Mouse (Mus musculus) kidney, adult 9 months (tissue): Measurements from ENCODE around the gene Chst3.
A peak's percentile ranks its signal among the peaks of the same experiment; 100 is the strongest.
"Not testable (repeated sequence)": the region's sequence is repeated elsewhere in the genome, so short reads cannot be mapped to it uniquely, and the experiment has no call there.

Experiments
- DNase-seq: peaks from one replicate; pipeline ENCODE4 v3.0.0; 2022

Gene Chst3

DNA sequence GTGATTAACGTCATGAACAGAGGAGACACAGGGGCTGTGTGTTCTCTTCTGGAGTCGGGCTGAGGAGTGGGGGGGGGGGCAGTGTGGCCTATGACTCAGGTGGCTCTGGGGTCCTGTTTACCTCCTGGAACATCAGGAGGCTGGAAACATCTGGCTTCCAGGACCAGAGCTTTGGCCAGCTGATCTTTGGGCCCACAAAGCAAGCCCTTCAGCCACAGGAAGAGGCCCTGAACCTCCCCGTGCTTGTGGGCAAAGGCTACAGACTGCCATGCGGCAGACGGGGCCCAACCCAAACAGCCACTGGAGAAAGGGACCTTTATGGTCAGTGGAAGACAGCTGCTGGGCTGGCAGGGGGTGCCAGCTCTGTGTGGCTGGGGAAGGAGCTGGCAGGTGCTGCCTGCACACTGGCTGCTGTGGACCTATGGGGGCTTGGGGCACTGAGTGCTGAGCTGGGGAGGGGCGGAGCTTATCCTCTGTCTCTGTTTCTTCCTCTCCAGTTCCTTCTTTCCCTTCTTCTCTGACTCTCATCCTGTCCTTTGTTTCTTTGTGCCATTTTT is 67.9 kb downstream of the Chst3 start:
- no peak for DNase-seq

- peak; percentile 82 for DNase-seq
These were observed 71.0 kb downstream of the Chst3 start for GRCm38 (mm10) chr10:60148087-60148486.

DNA sequence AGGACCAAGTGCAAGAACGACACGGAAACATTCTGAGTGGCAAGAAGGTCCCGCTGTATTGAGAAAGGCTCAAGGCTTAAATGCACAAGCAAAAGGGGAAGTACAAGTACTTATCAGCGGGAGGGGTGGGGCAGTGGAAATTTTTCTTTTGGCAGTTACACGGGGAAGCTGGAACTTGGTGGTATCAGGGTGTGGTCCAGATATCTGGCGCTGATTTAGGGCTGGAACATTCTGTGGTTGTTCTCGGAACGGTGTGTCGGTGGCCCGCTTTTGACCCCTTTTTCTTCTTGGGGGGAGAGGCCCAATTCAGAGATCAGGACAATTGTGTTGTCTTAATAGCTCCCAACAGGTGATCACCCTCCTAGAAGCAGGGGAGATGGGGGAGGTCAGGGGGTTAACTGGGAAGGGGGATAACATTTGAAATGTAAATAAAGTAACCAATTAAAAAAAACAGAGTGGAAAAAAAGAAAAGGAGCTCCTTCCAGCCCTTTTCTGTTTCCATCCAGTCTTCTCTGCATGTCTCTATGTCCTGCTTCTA is 71.5 kb downstream of the Chst3 start:
- DNase-seq = not testable (repeated sequence)

DNA sequence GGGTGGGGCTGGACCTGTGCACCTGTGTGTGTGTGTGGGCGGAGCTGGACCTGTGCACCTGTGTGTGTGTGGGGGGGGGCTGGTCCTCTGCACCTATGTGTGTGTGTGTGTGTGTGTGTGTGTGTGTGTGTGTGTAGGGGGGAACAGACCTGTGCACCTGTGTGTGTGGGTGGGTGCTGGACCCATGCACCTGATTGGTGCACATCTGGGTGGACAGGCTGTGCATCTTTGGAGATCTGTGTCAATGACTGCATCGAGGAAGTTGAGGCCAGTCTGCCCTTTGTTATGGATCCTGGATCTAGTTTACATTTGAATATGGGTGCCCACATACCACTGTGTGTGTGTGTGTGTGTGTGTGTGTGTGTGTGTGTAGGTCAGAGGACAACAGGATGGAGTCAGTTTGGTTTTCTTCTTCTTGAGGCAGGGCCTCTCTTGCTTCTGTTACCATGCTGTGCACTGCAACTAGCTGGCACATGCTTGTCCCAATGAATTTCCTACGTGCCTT is 77.4 kb downstream of the Chst3 start:
- DNase-seq = no peak

DNA sequence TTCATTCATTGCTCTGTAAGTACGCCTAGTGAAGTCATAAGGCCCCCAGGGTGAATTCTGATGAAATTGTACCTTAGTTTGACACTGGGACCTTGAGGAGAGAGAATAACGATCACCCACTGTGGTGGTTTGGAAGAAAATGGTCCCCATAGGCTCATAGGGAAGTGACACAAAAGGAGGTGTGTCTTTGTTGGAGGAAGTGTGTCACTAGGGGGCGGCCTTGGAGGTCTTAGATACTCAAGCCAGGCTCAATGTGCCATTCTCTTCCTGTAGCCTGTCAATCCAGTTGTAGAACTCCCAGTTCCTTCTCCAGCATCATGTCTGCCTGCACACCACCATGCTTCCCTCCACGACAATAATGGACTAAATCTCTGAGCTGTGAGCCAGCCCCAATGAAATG is 78.3 kb downstream of the Chst3 start:
- no peak for DNase-seq

GRCm38 (mm10) chr10:60138680-60139079 is 80.4 kb downstream of the Chst3 start:
- no peak for DNase-seq

DNA sequence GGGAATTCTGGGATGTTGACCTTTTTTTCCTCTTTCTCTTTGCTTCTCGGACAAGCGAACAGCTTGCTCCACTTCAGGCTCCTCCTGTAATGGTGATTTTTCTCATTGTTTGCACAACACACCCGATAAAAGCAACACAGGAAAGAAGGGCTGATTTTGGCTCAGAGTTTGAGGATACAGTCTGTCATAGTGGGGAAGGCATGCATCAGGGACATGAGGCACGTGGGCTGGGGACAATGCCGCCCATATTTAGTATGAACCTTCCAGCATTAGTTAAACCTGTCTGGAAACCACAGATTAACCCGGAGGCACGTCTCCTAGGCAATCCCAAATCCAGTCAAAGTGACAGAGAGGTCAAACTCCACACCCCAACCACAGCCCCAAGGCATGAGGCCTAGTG is 82.1 kb downstream of the Chst3 start:
- no peak for DNase-seq

DNA sequence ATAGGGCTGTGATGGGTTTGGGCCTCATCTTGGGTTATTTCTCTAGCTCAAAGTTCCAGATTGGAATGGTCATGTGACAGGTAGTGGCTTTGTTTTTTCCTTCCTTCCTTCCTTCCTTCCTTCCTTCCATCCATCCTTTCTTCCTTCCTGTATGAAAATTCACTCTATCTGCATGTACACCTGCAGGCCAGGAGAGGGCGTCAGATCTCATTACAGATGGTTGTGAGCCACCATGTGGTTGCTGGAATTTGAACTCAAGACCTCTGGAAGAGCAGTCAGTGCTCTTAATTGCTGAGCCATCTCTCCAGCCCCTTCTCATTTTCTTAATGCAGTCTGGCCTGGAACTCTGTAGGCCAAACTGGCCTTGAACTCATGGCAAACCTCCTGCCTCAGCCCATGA is 83.0 kb downstream of the Chst3 start:
- DNase-seq = not testable (repeated sequence)

GRCm38 (mm10) chr10:60134201-60134600 is 84.9 kb downstream of the Chst3 start:
- DNase-seq = no peak

- DNase-seq = no peak
These were observed 85.6 kb downstream of the Chst3 start for GRCm38 (mm10) chr10:60133501-60133900.
